Mouse (Mus musculus) gastrocnemius, postnatal 36 days (tissue): Measurements from ENCODE around the gene Frmd5. TPM values are rescaled to one million over a fixed set of nuclear protein-coding genes. Genes with fewer than 3 reads are reported as not detected.

Source experiments
- DNase-seq, 2 experiments: peaks; one replicate each; pipeline ENCODE4 v3.0.0; 2022
- intact Hi-C: fragments of 180-260 bp; cut with DNase I; formaldehyde crosslinking; loops from one replicate; pipeline ENCODE4 v1.15.1; 2025
- total RNA-seq, 2 experiments: library from RNA; stranded (reverse); gene quantifications; 2 replicates each; pipeline ENCODE4 v1.2.3; 2021

Frmd5 gene
- total RNA-seq, 2 experiments from 2014 or later = not detected

DNA sequence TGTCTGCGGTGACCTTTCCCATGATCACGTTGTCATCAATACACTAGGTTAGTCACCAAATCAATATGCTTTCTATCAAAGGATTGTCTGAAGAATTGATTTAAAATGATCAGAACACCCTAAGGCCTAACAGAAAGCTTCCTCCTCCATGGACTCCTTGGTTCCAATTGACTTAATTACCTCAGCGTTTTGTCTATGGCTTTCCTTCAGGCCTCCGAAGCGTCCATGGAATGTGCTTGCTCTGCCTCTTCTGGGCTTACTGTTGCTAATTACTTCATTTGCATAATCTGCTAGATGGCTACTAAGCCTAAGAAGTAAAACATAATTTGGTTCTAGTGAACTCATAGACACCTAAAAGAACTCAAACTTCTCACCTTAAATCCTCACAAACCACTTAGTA lies 42.0 kb downstream of the Frmd5 start:
- intact Hi-C loops = no loop called here
- no peak for DNase-seq

DNA sequence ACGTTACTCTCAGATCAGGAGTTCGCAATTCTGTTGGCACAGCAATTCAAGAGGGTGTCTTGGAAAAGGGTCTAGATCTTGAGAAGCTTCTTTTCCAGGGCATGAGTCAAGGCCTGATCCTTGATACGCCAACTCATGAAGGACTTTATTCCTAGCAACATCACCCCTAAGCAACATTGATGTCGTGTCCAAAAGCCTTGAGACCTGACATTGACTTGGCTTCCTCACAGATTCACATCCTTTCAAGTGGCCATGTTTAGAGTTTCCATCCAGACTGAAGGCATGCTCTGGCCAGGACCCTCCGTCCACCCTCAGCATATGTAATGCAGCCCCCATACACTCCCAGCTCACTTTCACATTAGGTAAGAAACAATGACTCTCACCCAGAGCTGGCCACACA lies 45.0 kb downstream of the Frmd5 start:
- DNase-seq = no peak
- intact Hi-C loops = no loop called here

GRCm38 (mm10) chr2:121761281-121761795 lies 45.5 kb downstream of the Frmd5 start:
- DNase-seq = no peak
- intact Hi-C loops = no loop called here

DNA sequence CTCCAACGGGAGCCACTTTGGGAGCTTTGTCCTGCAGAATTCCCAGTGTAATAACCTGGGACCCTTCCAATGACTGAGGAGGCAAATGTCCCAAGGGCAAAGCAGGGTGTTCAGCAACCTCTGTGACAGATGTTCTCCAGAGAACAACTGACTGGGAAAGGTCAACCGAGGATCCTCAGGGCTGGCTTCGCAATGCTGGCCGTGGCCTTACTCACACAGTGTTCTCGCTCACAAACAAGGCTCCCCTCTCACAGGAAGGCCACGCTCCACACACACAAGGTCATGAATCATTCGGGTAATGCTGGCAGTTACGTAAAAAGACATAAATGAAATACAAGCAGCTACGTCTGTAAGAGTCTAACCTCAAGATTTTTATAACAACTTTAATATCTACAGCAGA lies 46.2 kb downstream of the Frmd5 start:
- no peak for DNase-seq
- intact Hi-C loops = no loop called here

- intact Hi-C loops = no loop called here
- DNase-seq = no peak
These were observed 48.6 kb downstream of the Frmd5 start for GRCm38 (mm10) chr2:121758258-121758657.

DNA sequence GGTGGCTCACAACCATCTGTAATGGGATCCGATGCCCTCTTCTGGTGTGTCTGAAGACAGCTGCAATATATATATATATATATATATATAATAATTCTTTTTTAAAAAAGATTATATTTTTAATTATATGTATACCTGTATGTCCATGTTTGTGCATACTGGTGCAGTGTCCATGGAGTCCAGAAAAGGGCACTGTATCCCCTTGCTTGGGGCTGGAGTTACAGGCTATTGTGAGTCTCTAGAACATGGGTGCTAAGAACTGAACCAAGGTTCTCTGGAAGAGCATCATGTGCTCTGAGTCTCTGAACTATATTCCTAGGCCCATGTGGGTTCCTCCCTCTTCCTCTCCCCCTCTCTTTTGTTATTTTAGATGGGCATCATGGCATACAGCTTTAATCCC lies 50.6 kb downstream of the Frmd5 start:
- DNase-seq = no peak
- intact Hi-C loops = no loop called here

- intact Hi-C loops = no loop called here
- no peak for DNase-seq
These were observed 51.8 kb downstream of the Frmd5 start for GRCm38 (mm10) chr2:121755056-121755455.

DNA sequence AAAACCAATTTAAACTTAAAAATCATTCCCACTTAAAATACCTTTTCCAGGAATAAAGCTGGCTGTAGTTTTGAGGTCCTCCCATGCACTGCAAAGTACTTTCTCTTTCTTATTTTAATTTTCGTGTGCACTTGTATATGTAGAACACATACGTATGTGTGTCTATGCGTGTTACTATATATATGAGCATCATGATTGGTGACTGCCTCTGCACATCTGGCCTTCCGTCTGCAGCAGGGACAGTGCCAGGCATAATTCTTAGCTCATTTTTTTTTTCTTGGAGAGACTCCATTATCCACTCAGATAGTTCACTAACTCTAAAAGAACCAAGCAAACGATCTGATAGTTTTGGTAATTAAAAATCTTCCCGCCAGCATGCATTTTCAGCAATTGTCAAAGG lies 56.8 kb downstream of the Frmd5 start:
- intact Hi-C loops = no loop called here
- no peak for DNase-seq

- intact Hi-C loops = no loop called here
- DNase-seq = no peak
These were observed 65.7 kb downstream of the Frmd5 start for GRCm38 (mm10) chr2:121741151-121741550.

GRCm38 (mm10) chr2:121739410-121739809 lies 67.5 kb downstream of the Frmd5 start:
- no peak for DNase-seq
- intact Hi-C loops = no loop called here

DNA sequence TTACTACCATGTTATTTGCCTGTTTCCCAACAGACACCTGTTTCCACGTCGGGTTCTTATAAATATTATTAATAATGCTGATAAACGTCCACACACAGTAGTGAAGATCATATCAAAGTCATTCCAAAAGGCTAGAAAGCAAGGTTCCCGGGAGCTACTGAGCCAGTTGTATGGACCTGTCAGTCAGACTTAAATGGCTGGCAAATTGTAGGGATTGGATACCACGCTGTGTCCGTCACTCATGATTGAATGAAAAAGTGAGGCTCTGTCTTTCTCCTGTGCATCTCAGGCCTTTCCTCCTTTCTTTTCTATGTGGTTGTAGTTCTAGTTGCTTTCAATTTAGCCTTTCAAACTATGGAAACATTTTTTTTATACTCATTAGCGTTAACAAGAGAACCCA lies 73.5 kb downstream of the Frmd5 start:
- intact Hi-C loops = no loop called here
- no peak for DNase-seq

- DNase-seq = no peak
- intact Hi-C loops = no loop called here
These were observed 76.4 kb downstream of the Frmd5 start for GRCm38 (mm10) chr2:121730486-121730885.

DNA sequence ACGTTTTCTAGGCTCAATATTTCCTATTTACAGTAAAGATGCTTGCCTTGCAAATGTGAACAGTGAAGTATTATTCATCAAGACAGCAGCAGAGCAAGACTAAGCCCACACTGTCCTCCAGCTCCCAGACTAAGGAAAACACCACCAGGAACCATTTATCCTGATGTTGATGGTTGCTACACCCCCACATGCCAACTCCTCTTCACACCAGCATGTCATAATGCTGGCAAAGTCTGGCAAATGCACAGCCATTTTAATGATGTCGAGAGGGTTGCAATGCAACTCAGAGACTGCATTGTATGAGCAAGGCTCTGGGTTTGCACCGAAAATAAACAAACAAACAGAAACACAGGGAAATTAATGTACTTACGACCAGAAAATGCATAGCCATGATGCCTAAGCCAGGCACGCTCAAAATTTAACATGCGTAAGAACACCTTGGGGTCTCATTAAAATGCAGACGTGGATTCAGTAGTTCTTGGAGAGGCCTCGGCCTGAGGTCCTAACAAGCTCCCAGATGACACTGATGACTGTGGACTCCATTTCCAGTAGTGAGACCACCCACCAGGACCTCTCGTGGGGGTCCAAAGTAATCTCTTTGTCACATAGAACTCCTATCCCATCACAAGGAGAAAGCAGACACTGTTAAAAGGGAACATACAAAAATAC lies 77.8 kb downstream of the Frmd5 start:
- intact Hi-C loops = no loop called here
- no peak for DNase-seq

DNA sequence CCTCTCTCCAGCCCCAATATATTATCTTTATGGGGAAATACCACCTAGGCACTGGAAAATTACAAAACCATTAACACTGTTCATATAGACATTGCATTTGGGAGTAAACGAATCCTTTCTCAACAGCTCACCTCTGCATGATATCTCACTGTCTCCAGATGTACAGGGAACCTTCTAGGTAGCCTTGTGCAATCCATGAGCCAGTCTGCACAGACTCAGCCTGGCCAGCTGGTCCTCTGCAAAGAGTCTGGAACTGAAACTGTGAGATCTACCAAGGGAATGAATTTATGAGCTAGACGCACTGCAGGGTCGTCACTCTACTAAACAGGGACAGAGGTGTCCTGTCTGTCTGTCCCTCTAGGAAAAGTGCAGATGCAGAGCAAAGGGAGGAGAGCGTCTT lies 82.0 kb downstream of the Frmd5 start:
- intact Hi-C loops = no loop called here
- no peak for DNase-seq

- intact Hi-C loops = no loop called here
- DNase-seq = no peak
These were observed 83.1 kb downstream of the Frmd5 start for GRCm38 (mm10) chr2:121723796-121724195.

- DNase-seq = no peak
- intact Hi-C loops = no loop called here
These were observed 87.9 kb downstream of the Frmd5 start for GRCm38 (mm10) chr2:121719000-121719399.

- intact Hi-C loops = no loop called here
- no peak for DNase-seq
These were observed 89.8 kb downstream of the Frmd5 start for GRCm38 (mm10) chr2:121717133-121717532.

DNA sequence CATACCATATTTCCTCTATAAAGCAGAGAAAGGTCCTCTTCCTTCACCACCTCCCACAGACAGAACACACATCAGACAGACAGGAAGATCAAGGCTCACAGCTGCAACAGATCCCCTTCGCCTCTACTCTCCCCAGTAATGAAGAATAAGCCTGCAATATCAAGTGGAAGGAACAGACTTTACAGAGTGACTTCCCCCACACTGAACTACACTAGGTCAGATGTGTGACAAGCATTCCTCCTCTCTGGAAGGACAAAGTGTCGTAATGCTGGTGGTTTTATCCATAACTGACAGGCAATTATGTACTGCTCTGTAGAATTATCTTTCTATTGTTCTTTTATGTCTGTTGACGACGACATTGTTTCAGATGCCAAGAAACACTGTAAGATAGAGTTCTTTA lies 93.3 kb downstream of the Frmd5 start:
- DNase-seq = no peak
- intact Hi-C loops = no loop called here

GRCm38 (mm10) chr2:121711748-121712384 lies 95.0 kb downstream of the Frmd5 start:
- intact Hi-C loops = no loop called here

DNA sequence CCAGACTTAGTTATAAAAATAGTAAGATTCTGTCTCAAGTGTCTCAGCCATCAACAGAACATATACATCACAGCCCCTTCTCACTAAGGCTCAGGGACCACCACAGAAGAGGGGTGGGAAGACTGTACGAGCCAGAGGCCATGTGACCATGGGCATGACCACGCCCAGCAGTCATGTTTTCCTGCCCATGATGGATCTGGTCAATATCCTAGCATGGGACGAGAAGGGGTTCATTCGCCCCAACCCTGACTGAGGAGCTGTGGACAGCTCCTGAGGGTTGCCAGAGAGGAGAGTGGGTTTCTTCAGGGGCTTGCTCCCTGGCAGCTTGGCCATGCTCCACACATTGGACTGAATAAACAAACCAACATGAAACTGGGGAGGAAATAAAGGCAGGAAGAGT lies 97.8 kb downstream of the Frmd5 start:
- intact Hi-C loops = no loop called here
- no peak for DNase-seq

More at GRCm38 (mm10) chr2:121711748-121712384, 95.0 kb downstream of the Frmd5 start:
- no peak for DNase-seq

DNA sequence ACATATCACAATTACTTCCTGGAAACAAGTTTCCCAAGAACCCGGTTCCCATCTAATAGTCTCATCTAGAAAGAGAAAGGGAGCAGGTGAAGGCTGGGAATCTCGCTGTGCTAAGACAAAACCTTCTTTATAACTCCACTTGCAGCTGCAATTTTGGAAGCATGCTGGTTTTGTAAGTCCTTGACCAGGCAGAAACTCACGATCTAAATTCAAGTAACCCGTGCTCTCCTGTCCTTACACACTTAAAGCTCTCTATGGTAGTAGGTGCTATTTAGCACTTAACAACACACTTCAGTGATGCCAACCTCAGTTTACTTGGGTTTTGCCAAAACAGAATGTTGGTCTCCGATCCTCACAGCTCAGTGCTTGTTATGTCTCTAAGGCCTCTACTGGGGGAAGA lies 99.4 kb downstream of the Frmd5 start:
- intact Hi-C loops = no loop called here
- DNase-seq = no peak

- intact Hi-C loops = no loop called here
- no peak for DNase-seq
These were observed 101.1 kb downstream of the Frmd5 start for GRCm38 (mm10) chr2:121705756-121706155.
